Mouse (Mus musculus): Measurements from ENCODE around the gene Larp7. TPM values are rescaled to one million over a fixed set of nuclear protein-coding genes. Genes with fewer than 3 reads are reported as not detected.

The Larp7 gene
- polyA plus RNA-seq, 1 experiment from 2014 or later: 20.5 TPM

DNA sequence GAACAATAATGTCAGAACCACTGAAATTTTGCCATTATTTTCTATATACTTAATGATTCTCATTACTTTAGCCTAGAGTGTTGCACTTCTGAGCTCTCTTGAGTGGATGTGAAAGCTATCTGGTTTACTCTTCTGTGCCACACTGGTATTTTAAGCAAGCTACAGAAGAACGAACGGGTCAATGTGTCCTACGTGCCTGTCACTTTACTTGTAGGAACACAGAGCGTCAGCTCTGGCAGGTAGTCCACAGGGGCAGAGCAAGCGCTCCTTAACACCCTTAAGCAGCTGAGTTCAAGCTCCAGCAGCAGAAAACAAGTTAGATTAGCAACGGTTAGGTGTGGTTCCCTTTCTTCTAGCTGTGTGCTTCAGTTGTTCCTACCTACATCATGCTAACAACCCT lies 14.0 kb downstream of the Larp7 start:
- H3K27me3 ChIP-seq (replicated peaks; ENCODE audit: insufficient read depth, low read length): no peaks in the 10 kb centered on the region
- TF ChIP-seq CTCF (IDR thresholded peaks at IDR 0.05) (no peak), EP300 (IDR thresholded peaks at IDR 0.05) (no peak)
- WGBS: 69% methylated on average over 6 of the region's 6 CpGs
- H3K9ac ChIP-seq (replicated peaks; ENCODE audit: low read depth): no peak overlapping the region
- 0 out of 2 replicates have a peak, but pooled peaks cover 4% of the 10 kb centered on the region for H3K36me3 ChIP-seq (ENCODE audit: insufficient read depth, low read length)
- no peaks in the 10 kb centered on the region for H3K4me1 ChIP-seq (ENCODE audit: insufficient read depth, low read depth, low read length)
- no peaks in the 10 kb centered on the region for H3K9me3 ChIP-seq (ENCODE audit: low read length)
- DNase-seq (ENCODE audit: low spot score) (no peak), ATAC-seq (no peak)
- H3K4me3 ChIP-seq (ENCODE audit: low read depth, low read length): no peak overlapping the region
- H3K4me2 ChIP-seq (replicated peaks; ENCODE audit: low read depth, low read length): no peak overlapping the region
- H3K27ac ChIP-seq (ENCODE audit: low read length): no peak overlapping the region

DNA sequence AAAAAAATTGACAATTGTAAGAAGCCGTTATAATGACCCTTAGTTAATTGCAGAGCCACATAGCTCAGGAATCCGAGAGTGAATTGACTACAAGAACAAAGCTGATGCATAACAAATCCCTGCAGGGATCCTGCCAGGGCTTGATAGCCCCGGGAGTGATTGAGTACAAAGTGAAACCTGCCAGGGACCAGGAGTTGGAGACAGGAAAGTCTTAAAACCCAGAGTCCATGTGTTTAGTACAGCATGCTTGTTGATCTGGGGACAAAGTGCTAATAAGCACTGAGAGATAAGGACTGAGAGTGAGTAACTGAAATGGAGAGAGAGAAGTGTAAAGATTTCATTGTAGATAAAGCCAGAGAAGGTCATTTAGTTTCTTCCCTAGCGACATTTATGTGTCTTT lies 22.9 kb downstream of the Larp7 start:
- no peaks in the 10 kb centered on the region for H3K9me3 ChIP-seq (ENCODE audit: low read length)
- no peaks in the 10 kb centered on the region for H3K4me1 ChIP-seq (ENCODE audit: insufficient read depth, low read depth, low read length)
- no peak overlapping the region for H3K9ac ChIP-seq (replicated peaks; ENCODE audit: low read depth)
- no peak overlapping the region for H3K27ac ChIP-seq (ENCODE audit: low read length)
- no peaks in the 10 kb centered on the region for H3K27me3 ChIP-seq (replicated peaks; ENCODE audit: insufficient read depth, low read length)
- no peaks in the 10 kb centered on the region for H3K36me3 ChIP-seq (ENCODE audit: insufficient read depth, low read length)
- DNase-seq (ENCODE audit: low spot score): no peak
- no peak for ATAC-seq
- 18% methylated on average over 4 of the region's 4 CpGs for WGBS
- H3K4me2 ChIP-seq (replicated peaks; ENCODE audit: low read depth, low read length): no peak overlapping the region
- TF ChIP-seq CTCF (IDR thresholded peaks at IDR 0.05): no peak
- no peak for TF ChIP-seq EP300 (IDR thresholded peaks at IDR 0.05)
- no peak overlapping the region for H3K4me3 ChIP-seq (ENCODE audit: low read depth, low read length)

GRCm38 (mm10) chr3:127529824-127530223 lies 23.3 kb downstream of the Larp7 start:
- no peak overlapping the region for H3K9ac ChIP-seq (replicated peaks; ENCODE audit: low read depth)
- no peak for TF ChIP-seq EP300 (IDR thresholded peaks at IDR 0.05)
- no peak for TF ChIP-seq CTCF (IDR thresholded peaks at IDR 0.05)
- no peak overlapping the region for H3K4me2 ChIP-seq (replicated peaks; ENCODE audit: low read depth, low read length)
- DNase-seq (ENCODE audit: low spot score): no peak
- H3K4me3 ChIP-seq (ENCODE audit: low read depth, low read length): no peak overlapping the region
- H3K27me3 ChIP-seq (replicated peaks; ENCODE audit: insufficient read depth, low read length): no peaks in the 10 kb centered on the region
- 76% methylated on average over 4 of the region's 4 CpGs for WGBS
- no peak overlapping the region for H3K27ac ChIP-seq (ENCODE audit: low read length)
- H3K4me1 ChIP-seq (ENCODE audit: insufficient read depth, low read depth, low read length): no peaks in the 10 kb centered on the region
- H3K9me3 ChIP-seq (ENCODE audit: low read length): no peaks in the 10 kb centered on the region
- H3K36me3 ChIP-seq (ENCODE audit: insufficient read depth, low read length): no peaks in the 10 kb centered on the region
- ATAC-seq: no peak

GRCm38 (mm10) chr3:127529210-127529609 lies 23.9 kb downstream of the Larp7 start:
- no peaks in the 10 kb centered on the region for H3K9me3 ChIP-seq (ENCODE audit: low read length)
- ATAC-seq (peak; percentile 57; the same call in 1 of the 2 replicates), DNase-seq (ENCODE audit: low spot score) (peak; percentile 23)
- H3K27me3 ChIP-seq (replicated peaks; ENCODE audit: insufficient read depth, low read length): no peaks in the 10 kb centered on the region
- no peak overlapping the region for H3K4me2 ChIP-seq (replicated peaks; ENCODE audit: low read depth, low read length)
- H3K27ac ChIP-seq (ENCODE audit: low read length): no peak overlapping the region
- no peak for TF ChIP-seq CTCF (IDR thresholded peaks at IDR 0.05)
- no peak for TF ChIP-seq EP300 (IDR thresholded peaks at IDR 0.05)
- no peaks in the 10 kb centered on the region for H3K36me3 ChIP-seq (ENCODE audit: insufficient read depth, low read length)
- H3K9ac ChIP-seq (replicated peaks; ENCODE audit: low read depth): no peak overlapping the region
- no peak overlapping the region for H3K4me3 ChIP-seq (ENCODE audit: low read depth, low read length)
- no peaks in the 10 kb centered on the region for H3K4me1 ChIP-seq (ENCODE audit: insufficient read depth, low read depth, low read length)
- 53% methylated on average over 3 of the region's 3 CpGs for WGBS

DNA sequence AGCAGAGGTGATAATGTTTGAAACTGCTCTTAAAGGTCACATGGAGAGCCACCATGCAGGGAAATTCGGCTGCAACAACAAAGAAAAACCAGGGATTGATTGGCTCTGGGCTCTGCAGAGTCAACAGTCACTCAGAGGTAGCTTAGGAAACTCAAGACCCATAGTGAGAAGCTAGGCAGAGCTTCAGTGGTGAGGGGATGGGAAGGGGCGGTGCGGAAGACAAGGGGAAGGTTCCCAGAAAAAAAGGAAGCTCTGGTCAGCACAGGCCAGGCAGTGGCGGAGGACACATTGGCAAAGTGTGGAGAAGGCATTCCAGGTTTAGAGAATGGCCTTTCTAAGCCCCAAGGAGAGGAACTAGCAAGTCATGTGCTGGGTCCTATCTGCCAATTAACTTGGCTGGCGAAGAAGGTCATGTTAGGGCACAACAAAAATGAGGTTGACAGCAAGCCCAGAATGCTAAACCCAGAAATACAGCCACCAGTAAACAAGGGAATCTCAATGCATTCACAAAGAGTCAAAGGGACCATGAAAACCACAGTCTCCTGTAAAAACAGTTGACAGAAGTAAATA lies 25.6 kb downstream of the Larp7 start:
- H3K36me3 ChIP-seq (ENCODE audit: insufficient read depth, low read length): no peaks in the 10 kb centered on the region
- no peaks in the 10 kb centered on the region for H3K4me1 ChIP-seq (ENCODE audit: insufficient read depth, low read depth, low read length)
- WGBS: 68% methylated on average over 5 of the region's 5 CpGs
- H3K27ac ChIP-seq (ENCODE audit: low read length): no peak overlapping the region
- H3K9me3 ChIP-seq (ENCODE audit: low read length): no peaks in the 10 kb centered on the region
- H3K4me2 ChIP-seq (replicated peaks; ENCODE audit: low read depth, low read length): no peak overlapping the region
- DNase-seq (ENCODE audit: low spot score) (no peak), ATAC-seq (no peak)
- no peak overlapping the region for H3K9ac ChIP-seq (replicated peaks; ENCODE audit: low read depth)
- TF ChIP-seq CTCF (IDR thresholded peaks at IDR 0.05) (no peak), EP300 (IDR thresholded peaks at IDR 0.05) (no peak)
- H3K4me3 ChIP-seq (ENCODE audit: low read depth, low read length): no peak overlapping the region
- no peaks in the 10 kb centered on the region for H3K27me3 ChIP-seq (replicated peaks; ENCODE audit: insufficient read depth, low read length)

DNA sequence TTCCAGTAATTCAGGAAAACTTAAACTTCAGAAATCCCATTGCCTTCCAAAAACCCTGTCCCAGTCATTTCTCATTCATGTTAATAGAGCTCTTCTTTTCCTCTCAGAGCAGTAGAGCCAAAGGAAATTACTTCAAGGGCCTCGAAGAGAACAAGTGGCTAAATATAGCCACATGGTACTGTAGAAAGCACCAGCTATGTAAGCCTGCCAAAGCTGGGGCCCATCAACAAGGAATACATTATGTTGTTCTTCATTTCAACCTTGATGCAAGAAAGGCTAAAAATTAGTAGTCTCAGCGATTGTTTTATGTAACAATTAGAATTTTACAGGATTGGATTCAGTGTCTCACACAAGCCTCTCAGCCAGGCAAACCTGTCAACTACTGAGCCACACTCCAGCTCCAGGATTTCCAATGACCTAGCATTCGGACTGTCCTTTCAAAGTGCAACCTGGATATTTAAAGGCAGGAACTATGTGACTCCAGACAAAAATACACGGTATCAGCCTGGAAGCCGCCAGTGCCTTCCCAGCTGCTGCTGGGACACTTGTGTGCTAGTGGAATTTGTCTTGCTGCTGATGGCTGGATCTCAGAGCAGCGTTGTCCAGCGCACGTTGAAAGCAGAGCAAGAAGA lies 27.8 kb downstream of the Larp7 start:
- Histone ChIP-seq H3K4me1 (ENCODE audit: insufficient read depth, low read depth, low read length) (no peaks in the 10 kb centered on the region), H3K9ac (replicated peaks; ENCODE audit: low read depth) (no peak overlapping the region), H3K27me3 (replicated peaks; ENCODE audit: insufficient read depth, low read length) (no peaks in the 10 kb centered on the region), H3K4me3 (ENCODE audit: low read depth, low read length) (no peak overlapping the region), H3K4me2 (replicated peaks; ENCODE audit: low read depth, low read length) (no peak overlapping the region), H3K9me3 (ENCODE audit: low read length) (no peaks in the 10 kb centered on the region), H3K36me3 (ENCODE audit: insufficient read depth, low read length) (no peaks in the 10 kb centered on the region), H3K27ac (ENCODE audit: low read length) (no peak overlapping the region)
- ATAC-seq (no peak), DNase-seq (ENCODE audit: low spot score) (no peak)
- 54% methylated on average over 8 of the region's 8 CpGs for WGBS
- TF ChIP-seq CTCF (IDR thresholded peaks at IDR 0.05): no peak
- no peak for TF ChIP-seq EP300 (IDR thresholded peaks at IDR 0.05)
